Mouse (Mus musculus) heart, postnatal 0 days (tissue): Measurements from ENCODE around the gene Tnk2.

ENCODE experiments used
- CTCF ChIP-seq: IDR thresholded peaks from 2 replicates; pipeline ENCODE4 v1.5.1; 2016; ENCODE audit warnings: antibody characterized with exemption, control low read depth, low read depth
- EP300 ChIP-seq: IDR thresholded peaks from 2 replicates; pipeline ENCODE4 v1.6.1; 2016; ENCODE audit warnings: antibody characterized with exemption, low read depth

- TF ChIP-seq CTCF = no peak
- no peak for TF ChIP-seq EP300
Observed at GRCm38 (mm10) chr16:32658743-32659171, 15.1 kb downstream of the Tnk2 start.
